Mouse (Mus musculus): ENCODE measurements around the gene Eno3. TPM values are rescaled to one million over a fixed set of nuclear protein-coding genes. Genes with fewer than 3 reads are reported as not detected.

Eno3 gene
- total and polyA plus RNA-seq, 3 experiments: 11.2 to 26.4 (median 23.0) TPM

- peak; percentile 56 for TF ChIP-seq BHLHE40 (IDR thresholded peaks at IDR 0.05; ENCODE audit: low read depth, low read length)
These were observed 12.8 kb downstream of the Eno3 start (continued) for GRCm38 (mm10) chr11:70669582-70670345.

- H3K4me3 ChIP-seq (replicated peaks in 1 of 3; ENCODE audit: low read depth in 2 of 3, low read length in 2 of 3, poor library complexity in 1 of 3): peak overlapping the region; percentile 69 to 92 (median 73)
- H3K9ac ChIP-seq (ENCODE audit: insufficient read depth, low read depth): peak overlapping the region; percentile 77
- no peaks in the 10 kb centered on the region for H3K9me3 ChIP-seq (replicated peaks; ENCODE audit: low read length)
- peak overlapping the region; percentile 23; the same call in 1 of the 2 replicates for H3K27ac ChIP-seq (ENCODE audit: insufficient read depth, low read depth)
- DNase-seq (ENCODE audit: extremely low read depth): peak; percentile 28
- H3K4me2 ChIP-seq (ENCODE audit: insufficient read depth, low read depth, poor library complexity, severe bottlenecking): peak overlapping the region; percentile 41
- TF ChIP-seq BHLHE40 (IDR thresholded peaks at IDR 0.05; ENCODE audit: low read depth, low read length) (no peak), SIN3A (IDR thresholded peaks at IDR 0.05; ENCODE audit: low read length) (no peak), EP300 (IDR thresholded peaks at IDR 0.05; ENCODE audit: low read length) (no peak), GABPA (IDR thresholded peaks at IDR 0.05; ENCODE audit: insufficient replicate concordance, low read depth, low read length) (no peak), USF1 (IDR thresholded peaks at IDR 0.05; ENCODE audit: low read depth, low read length) (no peak)
- dilution Hi-C loops (cut with MboI; ENCODE audit: extremely low pct_ligation_motif_present, extremely low pct_unique_long_range_greater_than_20kb, low sequenced_read_pairs): no loop called here
- H3K36me3 ChIP-seq (replicated peaks in 1 of 2; ENCODE audit: control insufficient read depth in 1 of 2, insufficient read depth in 1 of 2, low read length in 1 of 2): peaks cover 37 to 66% of the 10 kb centered on the region in 2 experiments
- peaks cover 22% of the 10 kb centered on the region for H3K79me2 ChIP-seq (replicated peaks; ENCODE audit: control insufficient read depth, extremely low read depth, insufficient read depth, poor library complexity, severe bottlenecking)
- H3K27me3 ChIP-seq (replicated peaks): no peaks in the 10 kb centered on the region
- H3K4me1 ChIP-seq (ENCODE audit: control insufficient read depth in 1 of 2, insufficient read depth in 2 of 2): peaks cover 10 to 37% of the 10 kb centered on the region in 2 experiments
- in situ Hi-C loops (cut with MboI; ENCODE audit: low pct_ligation_motif_present, low pct_unique_long_range_greater_than_20kb, low sequenced_read_pairs): loop anchor here (5.0 kb wide), 1 partner anchor 37 kb away; no protein-coding TSS in a partner anchor
These were observed 13.5 kb downstream of the Eno3 start for GRCm38 (mm10) chr11:70670483-70670882.

- H3K36me3 ChIP-seq (replicated peaks in 1 of 2; ENCODE audit: control insufficient read depth in 1 of 2, insufficient read depth in 1 of 2, low read length in 1 of 2): peaks cover 43 to 66% of the 10 kb centered on the region in 2 experiments
- peaks cover 18% of the 10 kb centered on the region for H3K79me2 ChIP-seq (replicated peaks; ENCODE audit: control insufficient read depth, extremely low read depth, insufficient read depth, poor library complexity, severe bottlenecking)
- no peak overlapping the region for H3K4me2 ChIP-seq (ENCODE audit: insufficient read depth, low read depth, poor library complexity, severe bottlenecking)
- TF ChIP-seq MAFK (IDR thresholded peaks at IDR 0.05; ENCODE audit: insufficient replicate concordance, low read length) (no peak), BHLHE40 (IDR thresholded peaks at IDR 0.05; ENCODE audit: low read depth, low read length) (no peak), MYC (IDR thresholded peaks at IDR 0.05; ENCODE audit: low read depth, low read length) (no peak), NRF1 (IDR thresholded peaks at IDR 0.05; ENCODE audit: low read depth, low read length) (no peak), ZKSCAN1 (IDR thresholded peaks at IDR 0.05; ENCODE audit: borderline replicate concordance, low read depth, low read length) (no peak), ZNF384 (IDR thresholded peaks at IDR 0.05; ENCODE audit: low read depth, low read length) (no peak), TBP (conservative IDR thresholded peaks at IDR 0.05; ENCODE audit: low read depth, low read length) (no peak), USF1 (IDR thresholded peaks at IDR 0.05; ENCODE audit: low read depth, low read length) (no peak), CHD2 (IDR thresholded peaks at IDR 0.05; ENCODE audit: low read length) (no peak), MAZ (IDR thresholded peaks at IDR 0.05; ENCODE audit: low read depth, low read length) (no peak), USF2 (conservative IDR thresholded peaks at IDR 0.05; ENCODE audit: low read depth, low read length) (no peak), ZC3H11A (IDR thresholded peaks at IDR 0.05; ENCODE audit: low read depth, low read length) (no peak), JUN (IDR thresholded peaks at IDR 0.05; ENCODE audit: insufficient read depth, low read depth, low read length) (no peak), MXI1 (IDR thresholded peaks at IDR 0.05; ENCODE audit: low read depth, low read length) (no peak), KAT2A (IDR thresholded peaks at IDR 0.05; ENCODE audit: insufficient replicate concordance, low read length) (no peak), HCFC1 (IDR thresholded peaks at IDR 0.05; ENCODE audit: low read depth, low read length) (no peak), RCOR1 (conservative IDR thresholded peaks at IDR 0.05; ENCODE audit: low read depth, low read length) (no peak), TCF12 (IDR thresholded peaks at IDR 0.05; ENCODE audit: low read depth, low read length) (no peak)
- no peak overlapping the region for H3K9ac ChIP-seq (ENCODE audit: insufficient read depth, low read depth)
- no peak overlapping the region for H3K27ac ChIP-seq (ENCODE audit: insufficient read depth, low read depth)
- dilution Hi-C loops (cut with MboI; ENCODE audit: extremely low pct_ligation_motif_present, extremely low pct_unique_long_range_greater_than_20kb, low sequenced_read_pairs): no loop called here
- in situ Hi-C loops (cut with MboI; ENCODE audit: low pct_ligation_motif_present, low pct_unique_long_range_greater_than_20kb, low sequenced_read_pairs): loop anchor here (5.0 kb wide), 1 partner anchor 36 kb away; no protein-coding TSS in a partner anchor
- peaks cover 10 to 33% of the 10 kb centered on the region in 2 experiments for H3K4me1 ChIP-seq (ENCODE audit: control insufficient read depth in 1 of 2, insufficient read depth in 2 of 2)
- no peaks in the 10 kb centered on the region for H3K9me3 ChIP-seq (replicated peaks; ENCODE audit: low read length)
- DNase-seq (ENCODE audit: extremely low read depth): no peak
- H3K27me3 ChIP-seq (replicated peaks): no peaks in the 10 kb centered on the region
- H3K4me3 ChIP-seq (replicated peaks in 1 of 3; ENCODE audit: low read depth in 2 of 3, low read length in 2 of 3, poor library complexity in 1 of 3): no peak overlapping the region
These were observed 14.5 kb downstream of the Eno3 start for GRCm38 (mm10) chr11:70671333-70672047.

All from CH12.LX (cell line).